Mouse (Mus musculus) lung, postnatal 36 days (tissue): ENCODE data around the gene Rai14.
"Not testable (repeated sequence)": the region's sequence is repeated elsewhere in the genome, so short reads cannot be mapped to it uniquely, and the experiment has no call there.

Source experiments
- DNase-seq: peaks from one replicate; pipeline ENCODE4 v3.0.0; 2022; ENCODE audit warnings: mixed read lengths

Rai14 gene

GRCm38 (mm10) chr15:10598259-10599225, 115.9 kb downstream of the Rai14 start:
- peak; percentile 63 for DNase-seq

GRCm38 (mm10) chr15:10596871-10597270, 117.6 kb downstream of the Rai14 start:
- no peak for DNase-seq

- DNase-seq, result no peak
Observed at GRCm38 (mm10) chr15:10595408-10595807, 119.0 kb downstream of the Rai14 start.

- no peak for DNase-seq
Observed at GRCm38 (mm10) chr15:10594910-10595309, 119.5 kb downstream of the Rai14 start.

- DNase-seq, result peak; percentile 26
Observed at GRCm38 (mm10) chr15:10593094-10593493, 121.3 kb downstream of the Rai14 start.

- DNase-seq, result no peak
Observed at GRCm38 (mm10) chr15:10586565-10586964, 127.9 kb downstream of the Rai14 start.

- no peak for DNase-seq
Observed at GRCm38 (mm10) chr15:10584359-10585187, 129.9 kb downstream of the Rai14 start.

- DNase-seq, result peak; percentile 83
Observed at GRCm38 (mm10) chr15:10583408-10583807, 131.0 kb downstream of the Rai14 start.

- no peak for DNase-seq
Observed at GRCm38 (mm10) chr15:10579159-10579558, 135.3 kb downstream of the Rai14 start.

GRCm38 (mm10) chr15:10566486-10566885, 147.9 kb downstream of the Rai14 start:
- no peak for DNase-seq

GRCm38 (mm10) chr15:10564201-10564600, 150.2 kb downstream of the Rai14 start:
- no peak for DNase-seq

- DNase-seq, result no peak
Observed at GRCm38 (mm10) chr15:10562281-10562680, 152.1 kb downstream of the Rai14 start.

- no peak for DNase-seq
Observed at GRCm38 (mm10) chr15:10560005-10560404, 154.4 kb downstream of the Rai14 start.

- no peak for DNase-seq
Observed at GRCm38 (mm10) chr15:10558465-10558864, 156.0 kb downstream of the Rai14 start, which contains the start of gene Ttc23l. Ttc23l (minus strand) TSS chr15:10558668.

- DNase-seq, result no peak
Observed at GRCm38 (mm10) chr15:10554336-10554735, 160.1 kb downstream of the Rai14 start.

- DNase-seq, result no peak
Observed at GRCm38 (mm10) chr15:10540271-10541088, 173.9 kb downstream of the Rai14 start.

GRCm38 (mm10) chr15:10535969-10536368, 178.5 kb downstream of the Rai14 start:
- no peak for DNase-seq

- no peak for DNase-seq
Observed at GRCm38 (mm10) chr15:10534591-10534990, 179.8 kb downstream of the Rai14 start.

- not testable (repeated sequence) for DNase-seq
Observed at GRCm38 (mm10) chr15:10533361-10533760, 181.1 kb downstream of the Rai14 start.

GRCm38 (mm10) chr15:10531352-10531751, 183.1 kb downstream of the Rai14 start:
- no peak for DNase-seq

GRCm38 (mm10) chr15:10525896-10526295, 188.5 kb downstream of the Rai14 start:
- DNase-seq, result no peak
